Mouse (Mus musculus) T-cell, adult 2 months (primary cell): ENCODE results near the gene Vmn2r89.
A peak's percentile ranks its signal among the peaks of the same experiment; 100 is the strongest.
"Not testable (repeated sequence)": the region's sequence is repeated elsewhere in the genome, so short reads cannot be mapped to it uniquely, and the experiment has no call there.

Experiments
- DNase-seq: peaks from one replicate; pipeline ENCODE4 v3.0.0; 2022; ENCODE audit warnings: low spot score

Vmn2r89 gene

GRCm38 (mm10) chr14:51451557-51451956, at the start of gene Vmn2r89:
Gene Vmn2r89 (plus strand): TSS chr14:51451857.
- DNase-seq: not testable (repeated sequence)

GRCm38 (mm10) chr14:51410520-51410919, 41.1 kb upstream of the Vmn2r89 start, which contains the start of gene Vmn2r88:
Gene Vmn2r88 (plus strand): TSS chr14:51410820.
- no peak for DNase-seq

GRCm38 (mm10) chr14:51423885-51424284, 27.8 kb upstream of the Vmn2r89 start:
- DNase-seq: no peak

GRCm38 (mm10) chr14:51430138-51430537, 21.5 kb upstream of the Vmn2r89 start:
- DNase-seq: not testable (repeated sequence)

GRCm38 (mm10) chr14:51434546-51434945, 17.1 kb upstream of the Vmn2r89 start:
- DNase-seq: no peak

GRCm38 (mm10) chr14:51435020-51435419, 16.6 kb upstream of the Vmn2r89 start:
- no peak for DNase-seq

GRCm38 (mm10) chr14:51438955-51439354, 12.7 kb upstream of the Vmn2r89 start:
- no peak for DNase-seq

GRCm38 (mm10) chr14:51480278-51480677, 28.6 kb downstream of the Vmn2r89 start:
- DNase-seq: not testable (repeated sequence)

GRCm38 (mm10) chr14:51481332-51482015, 29.8 kb downstream of the Vmn2r89 start:
- DNase-seq: not testable (repeated sequence)

- no peak for DNase-seq
Measured at GRCm38 (mm10) chr14:51482051-51482715, 30.5 kb downstream of the Vmn2r89 start.

- peak; percentile 8 for DNase-seq
Measured at GRCm38 (mm10) chr14:51482971-51483381, 31.3 kb downstream of the Vmn2r89 start.

- no peak for DNase-seq
Measured at GRCm38 (mm10) chr14:51483671-51484070, 32.0 kb downstream of the Vmn2r89 start.

- DNase-seq: no peak
Measured at GRCm38 (mm10) chr14:51486111-51486510, 34.5 kb downstream of the Vmn2r89 start.

- no peak for DNase-seq
Measured at GRCm38 (mm10) chr14:51495781-51496180, 44.1 kb downstream of the Vmn2r89 start.

- DNase-seq: no peak
Measured at GRCm38 (mm10) chr14:51496955-51497354, 45.3 kb downstream of the Vmn2r89 start.

GRCm38 (mm10) chr14:51497958-51498357, 46.3 kb downstream of the Vmn2r89 start:
- DNase-seq: no peak

GRCm38 (mm10) chr14:51499707-51500275, 48.1 kb downstream of the Vmn2r89 start:
- no peak for DNase-seq

GRCm38 (mm10) chr14:51500461-51500860, 48.8 kb downstream of the Vmn2r89 start:
- no peak for DNase-seq

GRCm38 (mm10) chr14:51507416-51507815, 55.8 kb downstream of the Vmn2r89 start:
- DNase-seq: no peak
